Mouse (Mus musculus): ENCODE measurements at regions not wholly inside any gene's neighbourhood (a gene's known extent, or its start where the extent isn't known, plus 50 kb on each side); places are given as distances from the start of the nearest gene placed in this dataset.

DNA sequence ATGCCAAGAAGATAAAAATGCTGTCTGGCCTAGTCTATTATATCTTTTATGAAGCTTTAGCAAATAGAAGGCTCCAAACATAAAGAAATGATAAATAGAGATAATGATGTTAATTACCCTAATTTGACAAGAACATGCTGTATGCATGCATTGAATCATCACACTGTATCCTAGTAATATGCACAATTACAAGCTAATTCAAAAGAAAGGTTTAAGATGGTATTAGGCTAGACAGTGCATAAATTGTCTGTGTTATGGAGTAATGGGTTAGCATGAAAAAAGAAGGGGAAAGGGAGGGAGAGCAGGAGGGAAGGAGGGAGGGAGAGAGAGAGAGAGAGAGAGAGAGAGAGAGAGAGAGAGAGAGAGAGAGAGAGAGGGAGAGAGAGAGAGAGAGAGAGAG is 604.7 kb downstream of the Ipo11 start:
- no peak for TF ChIP-seq CHD2 (IDR thresholded peaks at IDR 0.05; ENCODE audit: low read depth, low read length)
- TF ChIP-seq MAFK (IDR thresholded peaks at IDR 0.05; ENCODE audit: insufficient read depth, low read depth, low read length): no peak
- Histone ChIP-seq H3K36me3 (ENCODE audit: control insufficient read depth, insufficient read depth, low read length, poor library complexity, severe bottlenecking) (no peaks in the 10 kb centered on the region), H3K4me1 (ENCODE audit: control insufficient read depth in 2 of 2, insufficient read depth in 2 of 2, low read length in 2 of 2, poor library complexity in 1 of 2) (no peaks in the 10 kb centered on the region), H3K9ac (ENCODE audit: insufficient read depth, low read depth, low read length, poor library complexity, severe bottlenecking) (no peak overlapping the region), H3K4me3 (ENCODE audit: insufficient read depth in 1 of 2, low read depth in 1 of 2, low read length in 2 of 2, poor library complexity in 1 of 2, severe bottlenecking in 1 of 2) (no peak overlapping the region), H3K9me3 (ENCODE audit: control insufficient read depth, insufficient read depth, low read depth, low read length) (no peaks in the 10 kb centered on the region), H3K27ac (ENCODE audit: insufficient read depth, low read depth, low read length, poor library complexity, severe bottlenecking) (no peak overlapping the region)
- no peak for DNase-seq (ENCODE audit: low read depth, low spot score)
- in situ Hi-C loops (cut with MboI; ENCODE audit: low sequenced_read_pairs in 2 of 2, unreplicated experiment in 2 of 2): no loop called here

DNA sequence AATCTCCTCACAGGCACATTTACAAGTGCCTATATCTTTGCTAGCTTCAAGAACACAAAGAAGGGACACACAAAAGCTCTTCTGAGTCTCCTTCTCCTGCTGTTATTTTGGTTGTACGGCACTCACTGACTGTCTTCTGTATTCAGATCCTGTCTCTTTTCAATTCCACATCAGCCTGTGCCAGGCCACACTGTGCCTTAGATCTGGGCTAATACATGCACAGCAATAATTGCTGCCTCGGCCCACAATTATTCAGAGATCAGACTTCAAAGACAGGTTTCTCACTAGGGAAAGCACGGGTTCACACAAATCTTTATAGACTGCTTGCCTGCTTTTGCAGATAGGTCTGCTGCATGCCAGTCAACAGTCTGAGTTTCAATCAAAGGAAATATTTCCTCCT is 617.8 kb downstream of the Ipo11 start:
- H3K27ac ChIP-seq (ENCODE audit: insufficient read depth, low read depth, low read length, poor library complexity, severe bottlenecking): no peak overlapping the region
- H3K4me1 ChIP-seq (ENCODE audit: control insufficient read depth in 2 of 2, insufficient read depth in 2 of 2, low read length in 2 of 2, poor library complexity in 1 of 2): no peaks in the 10 kb centered on the region
- TF ChIP-seq MAFK (IDR thresholded peaks at IDR 0.05; ENCODE audit: insufficient read depth, low read depth, low read length) (no peak), ZNF384 (IDR thresholded peaks at IDR 0.05; ENCODE audit: low read depth, low read length) (no peak), ZC3H11A (IDR thresholded peaks at IDR 0.05; ENCODE audit: borderline replicate concordance, low read depth, low read length) (no peak), CHD2 (IDR thresholded peaks at IDR 0.05; ENCODE audit: low read depth, low read length) (no peak), HCFC1 (IDR thresholded peaks at IDR 0.05; ENCODE audit: borderline replicate concordance, insufficient read depth, low read length) (no peak)
- H3K36me3 ChIP-seq (ENCODE audit: control insufficient read depth, insufficient read depth, low read length, poor library complexity, severe bottlenecking): no peaks in the 10 kb centered on the region
- no peak overlapping the region for H3K4me3 ChIP-seq (ENCODE audit: insufficient read depth in 1 of 2, low read depth in 1 of 2, low read length in 2 of 2, poor library complexity in 1 of 2, severe bottlenecking in 1 of 2)
- no peaks in the 10 kb centered on the region for H3K9me3 ChIP-seq (ENCODE audit: control insufficient read depth, insufficient read depth, low read depth, low read length)
- no peak overlapping the region for H3K9ac ChIP-seq (ENCODE audit: insufficient read depth, low read depth, low read length, poor library complexity, severe bottlenecking)
- DNase-seq (ENCODE audit: low read depth, low spot score): no peak
- in situ Hi-C loops (cut with MboI; ENCODE audit: low sequenced_read_pairs in 2 of 2, unreplicated experiment in 2 of 2): no loop called here

DNA sequence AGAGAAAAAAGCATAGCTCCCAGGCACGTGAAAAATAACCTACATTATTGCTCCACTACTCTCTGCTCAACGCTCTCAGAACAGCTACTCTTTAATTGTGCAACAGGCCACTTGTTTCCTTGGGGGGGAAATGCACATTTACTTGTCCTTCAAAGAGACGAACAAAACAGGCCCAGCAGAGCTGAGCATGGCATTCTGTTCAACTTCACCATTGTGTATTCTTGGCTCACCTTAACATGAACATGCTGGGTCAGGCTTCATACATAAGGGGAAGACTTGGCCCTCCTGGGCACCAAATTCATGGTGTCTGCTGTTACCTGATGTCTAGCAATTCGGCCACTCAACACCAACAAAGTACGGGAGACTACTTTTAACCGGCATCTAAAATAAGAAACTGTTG is 618.3 kb downstream of the Ipo11 start:
- H3K4me1 ChIP-seq (ENCODE audit: control insufficient read depth in 2 of 2, insufficient read depth in 2 of 2, low read length in 2 of 2, poor library complexity in 1 of 2): no peaks in the 10 kb centered on the region
- DNase-seq (ENCODE audit: low read depth, low spot score): no peak
- no peak overlapping the region for H3K9ac ChIP-seq (ENCODE audit: insufficient read depth, low read depth, low read length, poor library complexity, severe bottlenecking)
- no peaks in the 10 kb centered on the region for H3K36me3 ChIP-seq (ENCODE audit: control insufficient read depth, insufficient read depth, low read length, poor library complexity, severe bottlenecking)
- no peak overlapping the region for H3K27ac ChIP-seq (ENCODE audit: insufficient read depth, low read depth, low read length, poor library complexity, severe bottlenecking)
- TF ChIP-seq MAFK (IDR thresholded peaks at IDR 0.05; ENCODE audit: insufficient read depth, low read depth, low read length) (no peak), ZC3H11A (IDR thresholded peaks at IDR 0.05; ENCODE audit: borderline replicate concordance, low read depth, low read length) (no peak), ZNF384 (IDR thresholded peaks at IDR 0.05; ENCODE audit: low read depth, low read length) (no peak), HCFC1 (IDR thresholded peaks at IDR 0.05; ENCODE audit: borderline replicate concordance, insufficient read depth, low read length) (no peak), CHD2 (IDR thresholded peaks at IDR 0.05; ENCODE audit: low read depth, low read length) (no peak)
- H3K4me3 ChIP-seq (ENCODE audit: insufficient read depth in 1 of 2, low read depth in 1 of 2, low read length in 2 of 2, poor library complexity in 1 of 2, severe bottlenecking in 1 of 2): no peak overlapping the region
- H3K9me3 ChIP-seq (ENCODE audit: control insufficient read depth, insufficient read depth, low read depth, low read length): no peaks in the 10 kb centered on the region
- in situ Hi-C loops (cut with MboI; ENCODE audit: low sequenced_read_pairs in 2 of 2, unreplicated experiment in 2 of 2): no loop called here

DNA sequence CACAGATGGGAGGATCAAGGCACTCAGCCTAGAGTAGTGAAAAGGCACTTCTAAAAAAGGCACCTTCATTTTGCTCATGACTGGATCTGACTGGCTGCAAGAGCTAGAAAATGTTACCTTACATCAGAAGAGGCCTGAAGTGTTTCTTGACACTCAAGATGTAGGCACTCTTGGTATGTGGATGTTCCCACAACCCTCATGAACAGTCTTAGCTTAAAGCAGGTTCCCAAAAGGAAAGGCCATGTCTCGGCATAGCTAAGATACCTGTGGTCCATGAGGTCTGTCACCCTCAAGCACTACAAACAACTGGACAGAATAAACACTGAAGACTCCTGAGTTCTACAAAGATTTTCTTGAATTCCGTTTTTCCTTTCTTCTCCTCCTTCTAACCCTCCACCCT is 619.5 kb downstream of the Ipo11 start:
- TF ChIP-seq HCFC1 (IDR thresholded peaks at IDR 0.05; ENCODE audit: borderline replicate concordance, insufficient read depth, low read length) (no peak), CHD2 (IDR thresholded peaks at IDR 0.05; ENCODE audit: low read depth, low read length) (no peak), ZC3H11A (IDR thresholded peaks at IDR 0.05; ENCODE audit: borderline replicate concordance, low read depth, low read length) (no peak), MAFK (IDR thresholded peaks at IDR 0.05; ENCODE audit: insufficient read depth, low read depth, low read length) (no peak), ZNF384 (IDR thresholded peaks at IDR 0.05; ENCODE audit: low read depth, low read length) (no peak)
- H3K4me3 ChIP-seq (ENCODE audit: insufficient read depth in 1 of 2, low read depth in 1 of 2, low read length in 2 of 2, poor library complexity in 1 of 2, severe bottlenecking in 1 of 2): no peak overlapping the region

DNA sequence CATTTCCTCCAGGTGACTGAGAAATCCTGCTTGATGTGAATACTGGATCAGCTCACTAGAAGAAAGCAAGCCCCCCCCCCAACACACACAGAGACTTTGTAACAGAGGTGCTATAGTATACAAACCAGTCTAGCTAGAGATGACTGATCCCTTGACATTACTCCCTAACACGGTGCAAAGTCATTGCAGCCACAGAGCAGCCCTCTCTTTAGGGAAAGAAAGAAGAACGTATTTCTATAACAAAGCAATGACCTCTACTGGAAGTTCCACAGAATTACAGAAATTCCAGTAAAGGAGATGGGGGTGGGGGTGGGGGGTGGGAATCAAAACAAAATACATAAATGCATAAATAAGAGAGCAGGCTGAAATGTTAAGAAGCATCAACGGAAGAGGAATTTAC is 655.6 kb downstream of the Ipo11 start:
- in situ Hi-C loops (cut with MboI; ENCODE audit: low sequenced_read_pairs in 2 of 2, unreplicated experiment in 2 of 2): no loop called here
- Histone ChIP-seq H3K36me3 (ENCODE audit: control insufficient read depth, insufficient read depth, low read length, poor library complexity, severe bottlenecking) (no peaks in the 10 kb centered on the region), H3K27ac (ENCODE audit: insufficient read depth, low read depth, low read length, poor library complexity, severe bottlenecking) (no peak overlapping the region), H3K4me1 (ENCODE audit: control insufficient read depth in 2 of 2, insufficient read depth in 2 of 2, low read length in 2 of 2, poor library complexity in 1 of 2) (no peaks in the 10 kb centered on the region), H3K9me3 (ENCODE audit: control insufficient read depth, insufficient read depth, low read depth, low read length) (no peaks in the 10 kb centered on the region), H3K9ac (ENCODE audit: insufficient read depth, low read depth, low read length, poor library complexity, severe bottlenecking) (no peak overlapping the region), H3K4me3 (ENCODE audit: insufficient read depth in 1 of 2, low read depth in 1 of 2, low read length in 2 of 2, poor library complexity in 1 of 2, severe bottlenecking in 1 of 2) (no peak overlapping the region)
- no peak for DNase-seq (ENCODE audit: low read depth, low spot score)
- no peak for TF ChIP-seq CHD2 (IDR thresholded peaks at IDR 0.05; ENCODE audit: low read depth, low read length)
- TF ChIP-seq ZC3H11A (IDR thresholded peaks at IDR 0.05; ENCODE audit: borderline replicate concordance, low read depth, low read length): no peak
- no peak for TF ChIP-seq ZNF384 (IDR thresholded peaks at IDR 0.05; ENCODE audit: low read depth, low read length)
- no peak for TF ChIP-seq MAFK (IDR thresholded peaks at IDR 0.05; ENCODE audit: insufficient read depth, low read depth, low read length)
- TF ChIP-seq HCFC1 (IDR thresholded peaks at IDR 0.05; ENCODE audit: borderline replicate concordance, insufficient read depth, low read length): no peak

More for the DNA sequence above, 619.5 kb downstream of the Ipo11 start:
- Histone ChIP-seq H3K4me1 (ENCODE audit: control insufficient read depth in 2 of 2, insufficient read depth in 2 of 2, low read length in 2 of 2, poor library complexity in 1 of 2) (no peaks in the 10 kb centered on the region), H3K36me3 (ENCODE audit: control insufficient read depth, insufficient read depth, low read length, poor library complexity, severe bottlenecking) (no peaks in the 10 kb centered on the region), H3K9ac (ENCODE audit: insufficient read depth, low read depth, low read length, poor library complexity, severe bottlenecking) (no peak overlapping the region), H3K27ac (ENCODE audit: insufficient read depth, low read depth, low read length, poor library complexity, severe bottlenecking) (no peak overlapping the region), H3K9me3 (ENCODE audit: control insufficient read depth, insufficient read depth, low read depth, low read length) (no peaks in the 10 kb centered on the region)
- no peak for DNase-seq (ENCODE audit: low read depth, low spot score)
- in situ Hi-C loops (cut with MboI; ENCODE audit: low sequenced_read_pairs in 2 of 2, unreplicated experiment in 2 of 2): no loop called here

Measured in ES-E14 (cell line).